Mouse (Mus musculus): Measurements from ENCODE around the gene Itpr1.

- TF ChIP-seq CTCF (IDR thresholded peaks at IDR 0.05; ENCODE audit: insufficient read depth, low read length), result no peak
- TF ChIP-seq POLR2A (IDR thresholded peaks at IDR 0.05; ENCODE audit: borderline replicate concordance, extremely low read depth, low read depth, low read length), result no peak
These were observed 156.1 kb downstream of the Itpr1 start for GRCm38 (mm10) chr6:108369031-108369430.

Measured in lung, adult 2 months (tissue).